Mouse (Mus musculus) forebrain, embryonic 13.5 days (tissue): ENCODE data around the gene Oxsr1. TPM values are rescaled to one million over a fixed set of nuclear protein-coding genes. Genes with fewer than 3 reads are reported as not detected.
"Not testable (repeated sequence)": the region's sequence is repeated elsewhere in the genome, so short reads cannot be mapped to it uniquely, and the experiment has no call there.

Experiments used
- ATAC-seq: fragments of 200-750 bp; cut with Nextera tagmentation; 2 replicates; pipeline ENCODE4 v1.8.0; 2017
- H3K27ac ChIP-seq: fragments of 300-500 bp; sonication (generic); 2 replicates; pipeline ENCODE4 v1.5.1; 2015; ENCODE audit warnings: inconsistent platforms, mild to moderate bottlenecking, moderate library complexity
- H3K27me3 ChIP-seq: fragments of 300-500 bp; sonication (generic); 2 replicates; pipeline ENCODE4 v1.6.1; 2015; ENCODE audit warnings: mild to moderate bottlenecking, inconsistent platforms
- H3K36me3 ChIP-seq: fragments of 300-500 bp; sonication (generic); 2 replicates; pipeline ENCODE4 v1.6.1; 2015; ENCODE audit warnings: mild to moderate bottlenecking, inconsistent platforms; ENCODE audit not compliant: poor library complexity, severe bottlenecking
- H3K4me1 ChIP-seq: fragments of 300-500 bp; sonication (generic); 2 replicates; pipeline ENCODE4 v1.6.1; 2015; ENCODE audit warnings: inconsistent platforms
- H3K4me2 ChIP-seq: fragments of 300-500 bp; sonication (generic); 2 replicates; pipeline ENCODE4 v1.6.1; 2015; ENCODE audit warnings: inconsistent platforms, mild to moderate bottlenecking, moderate library complexity
- H3K4me3 ChIP-seq: fragments of 300-500 bp; sonication (generic); 2 replicates; pipeline ENCODE4 v1.5.1; 2015; ENCODE audit warnings: mild to moderate bottlenecking, inconsistent platforms
- H3K9ac ChIP-seq: fragments of 300-500 bp; sonication (generic); 2 replicates; pipeline ENCODE4 v1.6.1; 2015; ENCODE audit warnings: mild to moderate bottlenecking, inconsistent platforms
- H3K9me3 ChIP-seq: fragments of 300-500 bp; sonication (generic); replicated peaks from 2 replicates; pipeline ENCODE4 v1.6.1; 2016; ENCODE audit warnings: inconsistent platforms
- WGBS: fragments of 180-500 bp; shearing (Covaris S2); methylation state at CpG from one replicate; pipeline ENCODE4 v1.1.7; 2015; 5-methylcytosine and 5-hydroxymethylcytosine counted together
- polyA plus RNA-seq: library from polyadenylated mRNA; unstranded; fragments of >200 nt; fragmentation: Nextera tagmentation; extraction: Ambion mirVana; gene quantifications from 2 replicates; pipeline ENCODE4 v1.2.1, GENCODE M21; 2015

Oxsr1 gene
- polyA plus RNA-seq: 12.9 and 13.0 TPM in 2 replicates

DNA sequence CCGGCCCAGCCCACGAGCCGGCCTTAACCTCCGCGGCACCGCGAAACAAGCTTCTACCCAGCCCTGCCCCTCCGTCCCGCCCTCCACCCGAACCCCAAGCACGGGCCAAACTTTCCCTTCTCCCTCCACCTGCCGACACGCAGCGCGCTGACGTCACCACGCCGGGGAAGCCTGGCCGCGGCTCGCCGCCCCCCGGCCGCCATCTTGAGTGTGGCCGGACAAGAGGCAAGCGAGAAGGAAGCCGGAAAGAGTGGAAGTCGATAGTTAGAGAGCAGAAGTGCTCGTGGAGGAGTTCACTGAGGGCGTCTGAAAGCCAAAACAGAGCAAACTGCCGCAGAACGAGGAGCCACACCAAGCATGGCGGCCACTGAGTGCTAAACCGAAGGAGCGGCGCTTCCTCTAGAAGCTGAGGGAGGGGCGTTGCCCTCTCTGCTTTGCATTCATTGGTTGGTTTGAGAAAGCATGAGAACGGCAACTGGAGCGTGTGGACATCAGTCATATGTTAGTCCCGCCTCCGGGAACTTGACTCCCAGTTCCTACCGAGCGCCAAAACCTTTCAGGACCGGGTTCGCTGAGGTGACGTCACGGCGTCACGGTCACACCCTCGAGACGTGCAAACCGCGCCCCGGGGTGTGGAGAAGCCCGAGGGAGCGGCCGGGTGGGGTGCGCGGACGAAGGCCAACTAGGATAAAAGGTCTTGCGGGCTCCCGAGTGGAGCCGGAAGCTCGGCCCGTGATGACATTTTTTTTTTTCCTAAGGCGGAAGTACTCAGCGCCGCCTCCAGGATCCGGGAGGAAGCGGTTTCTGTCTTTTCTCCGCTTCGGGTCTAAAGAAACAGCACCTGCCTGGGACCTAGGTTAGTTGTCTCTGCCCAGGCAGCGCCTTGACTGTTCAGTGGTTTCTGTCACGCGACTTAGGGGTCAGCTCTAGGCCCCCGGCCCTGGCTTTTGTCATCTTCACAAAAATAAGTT is at the start of gene Oxsr1:
Gene Oxsr1, minus strand, starts transcription at position 139 of the 971 bp plus-strand sequence.
- Histone ChIP-seq H3K4me2 (peak within 1 kb of the TSS; percentile 99), H3K4me3 (peak within 1 kb of the TSS; percentile 94), H3K9me3 (no peaks in the 10 kb centered on the region), H3K36me3 (no peaks in the 10 kb centered on the region), H3K27me3 (no peaks in the 10 kb centered on the region), H3K4me1 (peaks cover 29% of the 10 kb centered on the region), H3K9ac (peak within 1 kb of the TSS; percentile 90), H3K27ac (peak within 1 kb of the TSS; percentile 90)
- WGBS: under 1% methylated on average over 74 of the region's 76 CpGs
- peak; percentile 98 for ATAC-seq

DNA sequence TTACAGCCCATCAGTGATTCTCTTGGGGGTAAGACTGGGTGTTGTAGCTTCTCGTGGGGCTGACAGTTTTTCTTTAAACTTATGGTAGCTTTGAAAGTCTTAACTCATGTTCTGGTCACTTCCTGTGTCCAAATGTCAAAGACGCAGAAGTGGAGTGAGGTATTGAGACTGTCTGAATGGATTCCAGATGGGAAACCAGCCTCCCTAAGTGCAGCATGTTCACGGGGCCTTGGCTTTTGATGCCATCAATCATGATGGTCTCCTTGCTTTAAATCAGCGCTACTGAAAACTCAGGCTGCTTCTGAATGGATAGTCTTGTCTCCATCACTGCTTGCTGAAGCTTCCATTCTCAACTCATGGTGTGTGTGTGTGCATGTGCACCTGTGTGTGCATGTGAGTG is 49.0 kb upstream of the Oxsr1 start:
- Histone ChIP-seq H3K9me3 (no peaks in the 10 kb centered on the region), H3K27ac (no peak overlapping the region), H3K9ac (no peak overlapping the region), H3K4me2 (no peak overlapping the region), H3K4me3 (no peak overlapping the region), H3K36me3 (peaks cover 22% of the 10 kb centered on the region), H3K27me3 (no peaks in the 10 kb centered on the region), H3K4me1 (no peaks in the 10 kb centered on the region)
- no peak for ATAC-seq
- WGBS: 89% methylated on average over 4 of the region's 4 CpGs

DNA sequence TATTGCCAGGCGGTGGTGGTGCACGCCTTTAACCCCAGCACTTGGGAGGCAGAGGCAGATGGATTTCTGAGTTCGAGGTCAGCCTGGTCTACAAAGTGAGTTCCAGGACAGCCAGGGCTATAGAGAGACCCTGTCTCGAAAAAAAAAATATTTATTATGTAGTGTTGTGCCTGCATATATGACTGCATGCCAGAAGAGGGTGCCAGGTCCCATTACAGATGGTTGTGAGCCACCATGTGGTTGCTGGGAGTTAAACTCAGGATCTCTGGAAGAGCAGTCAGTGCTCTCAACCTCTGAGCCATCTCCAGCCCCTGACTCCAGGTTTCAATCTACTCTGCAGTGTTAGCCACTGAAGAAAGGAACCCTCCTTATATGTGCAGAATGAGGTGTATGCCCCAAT is 48.5 kb upstream of the Oxsr1 start:
- not testable (repeated sequence) for H3K27ac ChIP-seq, H3K4me3 ChIP-seq, H3K9ac ChIP-seq, H3K4me1 ChIP-seq, H3K4me2 ChIP-seq, H3K9me3 ChIP-seq, ATAC-seq, H3K27me3 ChIP-seq
- WGBS: 87% methylated on average over 4 of the region's 4 CpGs
- H3K36me3 ChIP-seq: peaks cover 22% of the 10 kb centered on the region

DNA sequence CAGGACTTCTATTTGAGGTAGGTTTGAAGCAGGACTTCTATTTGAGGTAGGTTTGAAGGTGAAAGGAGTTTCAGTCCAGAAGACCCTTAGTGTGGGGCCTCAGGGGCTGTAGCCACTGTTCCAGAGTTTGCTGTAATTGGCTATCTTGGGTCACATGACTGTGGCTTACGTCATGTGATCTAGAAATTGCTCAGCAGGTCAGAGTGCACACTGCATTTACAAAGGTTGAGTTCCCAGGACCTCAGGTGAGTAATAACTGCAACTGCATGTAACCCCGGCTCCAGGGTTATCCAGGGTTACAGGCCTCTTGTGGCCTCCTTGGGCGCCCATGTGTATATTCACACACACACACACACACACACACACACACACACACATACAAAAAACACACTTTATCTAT is 46.1 kb upstream of the Oxsr1 start:
- no peaks in the 10 kb centered on the region for H3K9me3 ChIP-seq
- H3K36me3 ChIP-seq: peaks cover 25% of the 10 kb centered on the region; the same call in 1 of the 2 replicates
- no peak overlapping the region for H3K27ac ChIP-seq
- H3K4me3 ChIP-seq: no peak overlapping the region
- H3K9ac ChIP-seq: no peak overlapping the region
- no peaks in the 10 kb centered on the region for H3K4me1 ChIP-seq
- 92% methylated on average over 3 of the region's 3 CpGs for WGBS
- no peaks in the 10 kb centered on the region for H3K27me3 ChIP-seq
- no peak overlapping the region for H3K4me2 ChIP-seq
- ATAC-seq: no peak

DNA sequence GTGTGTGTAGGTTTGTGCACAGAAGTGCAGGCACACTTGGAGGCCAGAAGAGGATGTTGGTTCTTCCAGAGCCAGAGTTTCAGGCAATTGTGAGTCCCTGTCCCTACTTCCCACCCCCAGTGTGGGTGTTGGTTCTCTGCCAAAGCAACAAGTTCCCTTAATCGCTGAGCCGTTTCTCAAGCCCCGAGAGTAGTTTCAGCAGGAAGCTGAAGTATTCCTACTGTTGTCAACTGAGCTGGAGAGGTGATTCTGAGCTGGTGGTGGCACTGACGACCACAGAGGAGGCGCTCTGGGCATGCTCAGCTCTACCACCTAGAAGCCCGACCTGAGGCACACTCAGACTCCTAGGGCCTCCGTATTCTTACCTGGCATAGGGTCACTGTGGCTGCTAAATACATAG is 43.1 kb upstream of the Oxsr1 start, which contains the start of gene Slc22a14:
Gene Slc22a14, minus strand, starts transcription at position 270 of the 400 bp plus-strand sequence.
- no peaks in the 10 kb centered on the region for H3K9me3 ChIP-seq
- no peak within 1 kb of the TSS for H3K4me2 ChIP-seq
- H3K27ac ChIP-seq: no peak within 1 kb of the TSS
- no peak for ATAC-seq
- WGBS: 85% methylated on average over 7 of the region's 7 CpGs
- no peaks in the 10 kb centered on the region for H3K27me3 ChIP-seq
- no peak within 1 kb of the TSS for H3K9ac ChIP-seq
- peaks cover 18% of the 10 kb centered on the region; the same call in 1 of the 2 replicates for H3K36me3 ChIP-seq
- H3K4me1 ChIP-seq: no peaks in the 10 kb centered on the region
- H3K4me3 ChIP-seq: no peak within 1 kb of the TSS

DNA sequence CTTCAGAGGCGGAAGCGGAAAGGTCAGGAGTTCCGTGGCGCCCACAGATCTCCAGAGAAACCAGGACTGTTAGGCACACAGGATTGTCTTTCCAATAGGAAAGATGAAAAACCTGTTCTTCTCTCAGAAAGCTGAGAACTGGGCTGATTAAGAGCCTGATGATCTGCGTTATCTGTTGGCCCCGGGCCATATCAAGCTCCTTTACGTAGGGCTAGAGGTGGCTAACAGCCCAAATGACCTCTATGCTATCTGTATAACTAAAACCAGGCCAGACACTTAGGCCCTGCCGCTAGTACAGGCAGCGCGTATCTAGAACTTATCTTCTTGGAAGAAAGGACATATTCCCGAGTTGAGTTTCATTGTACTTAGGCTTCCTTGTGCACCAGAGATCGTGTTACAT is 41.0 kb upstream of the Oxsr1 start:
- WGBS: 92% methylated on average over 12 of the region's 12 CpGs

DNA sequence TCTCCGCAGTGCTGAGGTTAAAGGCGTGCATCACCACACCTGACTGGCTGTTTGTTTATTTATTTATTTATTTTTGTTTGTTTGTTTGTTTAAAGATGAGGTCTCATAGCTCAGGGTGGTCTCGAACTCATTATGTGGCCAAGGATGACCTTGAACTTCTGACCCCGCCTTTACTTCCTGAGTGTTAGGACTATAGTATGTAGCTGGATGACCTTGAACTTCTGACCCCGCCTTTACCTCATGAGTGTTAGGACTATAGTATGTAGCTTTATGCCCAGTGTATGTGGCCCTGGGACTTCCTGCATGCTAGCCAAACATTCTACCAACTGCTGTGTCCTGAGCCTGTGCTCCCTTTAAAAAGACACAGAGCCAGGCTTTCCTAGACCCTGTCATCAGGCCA is 39.2 kb upstream of the Oxsr1 start:
- Histone ChIP-seq H3K4me2 (no peak overlapping the region), H3K9ac (no peak overlapping the region), H3K4me3 (no peak overlapping the region), H3K36me3 (peaks cover 9% of the 10 kb centered on the region; the same call in 1 of the 2 replicates), H3K27ac (no peak overlapping the region), H3K9me3 (no peaks in the 10 kb centered on the region), H3K4me1 (peaks cover 8% of the 10 kb centered on the region; the same call in 1 of the 2 replicates), H3K27me3 (no peaks in the 10 kb centered on the region)
- ATAC-seq: no peak
- 99% methylated on average over 5 of the region's 5 CpGs for WGBS

More for the DNA sequence above, 41.0 kb upstream of the Oxsr1 start:
- no peak overlapping the region for H3K4me2 ChIP-seq
- H3K4me1 ChIP-seq: peaks cover 1% of the 10 kb centered on the region; the same call in 1 of the 2 replicates
- H3K9me3 ChIP-seq: no peaks in the 10 kb centered on the region
- H3K27ac ChIP-seq: no peak overlapping the region
- no peaks in the 10 kb centered on the region for H3K27me3 ChIP-seq
- peaks cover 9% of the 10 kb centered on the region; the same call in 1 of the 2 replicates for H3K36me3 ChIP-seq
- H3K9ac ChIP-seq: no peak overlapping the region
- ATAC-seq: no peak
- no peak overlapping the region for H3K4me3 ChIP-seq

DNA sequence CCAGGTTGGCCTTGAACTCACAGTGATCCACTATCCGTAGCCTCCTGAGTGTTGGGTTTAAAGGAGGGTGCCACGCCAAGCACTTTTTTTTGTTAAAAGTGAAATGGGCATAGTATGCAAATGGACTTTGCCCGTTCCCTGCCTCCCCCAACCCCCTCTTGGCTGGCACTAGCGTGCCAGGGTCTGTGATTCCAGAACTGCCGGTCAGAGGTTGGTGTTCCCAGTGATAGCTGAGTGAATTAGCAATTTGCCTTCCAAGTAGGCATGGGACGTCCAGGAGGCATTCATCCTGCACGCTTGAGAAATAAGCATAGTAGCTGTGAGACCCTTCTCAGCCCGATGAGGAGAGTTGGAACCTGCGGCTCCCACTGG is 35.8 kb upstream of the Oxsr1 start:
- Histone ChIP-seq H3K4me2 (peak overlapping the region; percentile 89), H3K27me3 (no peaks in the 10 kb centered on the region), H3K9me3 (no peaks in the 10 kb centered on the region), H3K36me3 (no peaks in the 10 kb centered on the region), H3K4me1 (peaks cover 8% of the 10 kb centered on the region; the same call in 1 of the 2 replicates), H3K9ac (peak overlapping the region; percentile 76), H3K27ac (no peak overlapping the region), H3K4me3 (peak overlapping the region; percentile 71)
- 30% methylated on average over 9 of the region's 9 CpGs for WGBS
- peak; percentile 5; the same call in 1 of the 2 replicates for ATAC-seq

DNA sequence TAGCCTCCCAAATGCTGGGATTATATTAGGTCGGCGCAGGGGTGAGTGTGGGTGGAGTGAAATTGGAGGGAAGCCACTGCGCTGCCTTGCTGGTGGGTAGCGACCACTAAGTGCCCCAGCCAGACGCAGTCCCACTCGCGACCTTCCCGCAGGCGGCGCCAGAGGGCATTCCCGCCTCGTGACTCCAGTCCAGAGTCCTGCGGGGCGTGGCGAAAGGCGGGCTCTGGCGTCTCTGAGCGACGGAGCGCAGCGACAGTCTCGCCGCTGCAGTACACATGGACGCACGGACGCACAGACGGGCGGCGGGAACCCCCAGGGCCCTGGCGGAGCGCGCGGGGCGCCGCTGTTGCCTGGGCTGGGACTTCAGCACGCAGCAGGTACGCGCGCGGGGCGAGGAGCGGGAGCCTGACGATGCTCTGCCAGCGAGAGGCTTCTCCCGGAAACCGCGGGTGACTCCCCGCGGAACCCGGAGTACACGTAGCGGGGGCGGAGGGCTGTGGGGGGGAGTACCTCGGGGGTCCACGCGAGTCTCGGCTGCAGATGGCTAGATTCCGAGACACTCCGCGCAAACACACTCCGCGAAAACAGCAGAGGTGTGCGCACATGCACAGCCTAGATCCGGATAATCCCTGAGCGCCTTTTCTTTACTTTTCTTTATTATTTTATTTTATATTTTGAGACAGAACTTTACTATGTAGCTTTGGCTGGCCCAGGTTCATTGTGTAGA is 35.3 kb upstream of the Oxsr1 start, which contains the start of gene Xylb:
Gene Xylb, plus strand, starts transcription at position 51 of the 727 bp plus-strand sequence.
- H3K4me3 ChIP-seq: peak within 1 kb of the TSS; percentile 71
- H3K4me1 ChIP-seq: peaks cover 8% of the 10 kb centered on the region; the same call in 1 of the 2 replicates
- no peaks in the 10 kb centered on the region for H3K27me3 ChIP-seq
- ATAC-seq: peak; percentile 90
- 2% methylated on average over 65 of the region's 65 CpGs for WGBS
- no peaks in the 10 kb centered on the region for H3K36me3 ChIP-seq
- H3K9me3 ChIP-seq: no peaks in the 10 kb centered on the region
- peak within 1 kb of the TSS; percentile 89 for H3K4me2 ChIP-seq
- no peak within 1 kb of the TSS for H3K27ac ChIP-seq
- H3K9ac ChIP-seq: peak within 1 kb of the TSS; percentile 76

DNA sequence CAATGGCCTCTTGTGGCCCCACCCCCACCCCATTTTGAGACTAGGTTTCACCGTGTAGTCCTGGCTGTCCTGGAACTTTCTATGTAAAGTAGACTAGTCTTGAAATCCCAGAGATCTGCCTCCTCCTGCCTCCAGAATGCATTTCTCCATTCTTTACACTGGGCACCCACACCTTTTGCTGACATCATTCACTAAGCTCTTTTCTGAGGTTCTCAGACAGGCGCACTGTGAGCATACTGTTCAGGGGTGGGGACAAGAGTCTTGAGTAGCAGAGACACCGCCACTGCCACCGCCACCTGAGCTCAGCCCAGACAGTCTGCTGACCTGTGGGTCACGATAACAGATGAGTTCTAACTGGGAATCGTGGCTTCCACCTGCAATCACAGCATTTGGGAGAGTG is 33.7 kb upstream of the Oxsr1 start:
- H3K9me3 ChIP-seq: no peaks in the 10 kb centered on the region
- WGBS: 84% methylated on average over 6 of the region's 6 CpGs
- H3K27ac ChIP-seq: no peak overlapping the region
- no peak overlapping the region for H3K9ac ChIP-seq
- H3K36me3 ChIP-seq: peaks cover 12% of the 10 kb centered on the region
- no peaks in the 10 kb centered on the region for H3K27me3 ChIP-seq
- no peak overlapping the region for H3K4me3 ChIP-seq
- peaks cover 8% of the 10 kb centered on the region; the same call in 1 of the 2 replicates for H3K4me1 ChIP-seq
- ATAC-seq: no peak
- no peak overlapping the region for H3K4me2 ChIP-seq

DNA sequence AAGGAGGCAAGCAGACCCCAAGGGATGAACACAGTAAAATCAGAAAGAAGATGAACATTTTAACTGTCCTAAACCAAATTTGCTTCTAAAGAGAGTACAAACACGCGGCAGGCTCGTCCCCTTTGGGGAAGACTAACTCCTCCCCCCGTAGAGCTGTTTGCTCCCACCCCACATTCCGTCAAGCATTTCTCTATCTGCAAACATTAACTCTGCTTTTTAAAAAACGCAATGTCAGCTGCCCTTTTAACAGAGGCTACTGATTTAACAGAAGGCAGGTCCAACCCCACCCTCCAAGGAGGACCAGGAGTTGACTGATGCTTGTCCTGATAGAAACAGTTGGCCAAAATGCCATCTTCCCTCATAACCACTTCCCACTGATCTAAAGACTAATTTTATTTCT is 31.7 kb upstream of the Oxsr1 start:
- H3K9ac ChIP-seq: no peak overlapping the region
- H3K4me1 ChIP-seq: peaks cover 8% of the 10 kb centered on the region; the same call in 1 of the 2 replicates
- 83% methylated on average over 6 of the region's 6 CpGs for whole genome bisulfite sequencing
- peaks cover 26% of the 10 kb centered on the region for H3K36me3 ChIP-seq
- H3K27ac ChIP-seq: no peak overlapping the region
- H3K4me2 ChIP-seq: no peak overlapping the region
- no peaks in the 10 kb centered on the region for H3K9me3 ChIP-seq
- H3K27me3 ChIP-seq: no peaks in the 10 kb centered on the region
- H3K4me3 ChIP-seq: no peak overlapping the region
- no peak for ATAC-seq

DNA sequence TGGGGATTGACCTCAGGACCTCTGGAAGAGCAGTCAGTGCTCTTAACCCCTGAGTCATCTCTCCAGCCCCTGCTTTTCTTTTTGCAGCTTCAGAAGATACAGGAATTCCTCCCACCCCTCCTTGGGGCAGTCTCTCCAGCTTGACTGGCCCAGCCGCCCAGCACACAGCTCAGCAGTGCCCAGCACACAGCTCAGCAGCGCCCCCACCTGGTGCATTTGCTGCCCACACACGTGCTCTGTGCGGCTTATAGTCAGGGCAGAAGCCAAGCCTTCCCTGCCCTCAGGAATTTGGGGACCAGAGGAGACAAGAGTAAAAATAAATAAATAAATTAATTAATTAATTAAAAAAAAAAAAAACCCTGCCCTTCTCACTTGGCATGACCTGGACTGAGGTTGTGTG is 29.8 kb upstream of the Oxsr1 start:
- Histone ChIP-seq H3K9ac (no peak overlapping the region), H3K27ac (no peak overlapping the region), H3K4me3 (no peak overlapping the region), H3K4me1 (no peaks in the 10 kb centered on the region), H3K36me3 (peaks cover 43% of the 10 kb centered on the region), H3K9me3 (no peaks in the 10 kb centered on the region), H3K4me2 (no peak overlapping the region), H3K27me3 (no peaks in the 10 kb centered on the region)
- ATAC-seq: peak; percentile 75
- 14% methylated on average over 4 of the region's 4 CpGs for WGBS
